ENCODE assay signal across 7 mouse cellular contexts in the genomic region with DNA sequence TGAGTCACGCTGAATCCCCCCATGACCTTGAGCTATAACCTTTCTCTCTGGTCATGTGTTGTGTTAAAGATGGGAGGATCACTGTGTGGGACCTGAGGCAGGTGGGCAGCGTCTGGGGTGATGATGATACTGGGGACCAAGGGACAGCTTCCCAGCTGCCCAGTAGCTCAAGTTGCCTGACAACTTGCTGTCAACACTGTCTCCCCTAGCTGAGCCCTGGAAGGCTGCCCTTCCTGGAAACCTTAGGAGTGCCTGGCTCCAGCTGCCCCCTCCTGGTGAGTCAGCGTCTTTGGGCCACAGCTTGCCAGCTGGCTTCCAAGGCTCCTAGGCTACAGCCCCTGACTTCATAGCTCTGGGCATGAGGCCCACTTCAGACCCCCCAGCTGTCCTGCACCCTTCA. TPM values are rescaled to one million over a fixed set of nuclear protein-coding genes. Genes with fewer than 3 reads are reported as not detected.
DNase-seq lines count a peak whose midpoint lies in the region; ATAC-seq lines count a peak whose summit lies in the region.

No protein-coding gene starts in this region.

- peak; percentile 15 for DNase-seq in kidney, adult 18-20 months
- DNase-seq in 3T3-L1 (ENCODE audit: low read depth, low spot score): peak; percentile 72
- peak; percentile 62 for DNase-seq in Muller cell, postnatal 12 days (ENCODE audit: inconsistent ontology term)
- peak; percentile 82 for DNase-seq in gastrocnemius, postnatal 14 days
- peak; percentile 13 for DNase-seq in lung, postnatal 25 days (ENCODE audit: low spot score)
- no peak for DNase-seq in urinary bladder, adult 18-20 months (ENCODE audit: low spot score in 2 of 2)

- H3K27me3 ChIP-seq in kidney, embryonic 14.5 days (ENCODE audit: control insufficient read depth, insufficient read depth, low read length): peaks cover 43% of the 10 kb centered on the region

- no peak overlapping the region for H3K4me3 ChIP-seq in kidney, embryonic 14.5 days (ENCODE audit: low read length)

- H3K36me3 ChIP-seq in kidney, embryonic 14.5 days (ENCODE audit: control insufficient read depth, insufficient read depth, low read length): no peaks in the 10 kb centered on the region

- no peaks in the 10 kb centered on the region; the same call in 1 of the 2 replicates for H3K4me1 ChIP-seq in kidney, embryonic 14.5 days (ENCODE audit: control insufficient read depth, insufficient read depth, low read length)

- H3K4me2 ChIP-seq in kidney, embryonic 14.5 days (replicated peaks; ENCODE audit: low read depth, low read length): no peak overlapping the region

- H3K27ac ChIP-seq in kidney, embryonic 14.5 days (ENCODE audit: low read depth, low read length): no peak overlapping the region

- no peaks in the 10 kb centered on the region; the same call in none of the 2 replicates for H3K9me3 ChIP-seq in kidney, embryonic 14.5 days (ENCODE audit: control insufficient read depth, low read length)

- intact Hi-C loops in gastrocnemius, postnatal 14 days (cut with DNase I; ENCODE audit: low total_unique reads): no loop called here

- ATAC-seq in kidney, embryonic 14.5 days (ENCODE audit: low FRiP score, low TSS enrichment): no peak

- WGBS in kidney, embryonic 14.5 days: 34% methylated on average over 3 of the region's 3 CpGs

- H3K9ac ChIP-seq in kidney, embryonic 14.5 days (ENCODE audit: low read depth, low read length): no peak overlapping the region

RNA-seq across cellular contexts. Expression of a gene that starts 1.0 kb away (rescaled TPM):
- not detected in 2 replicates for polyA plus RNA-seq in kidney, embryonic 14.5 days (2014; fragmentation: Nextera tagmentation; extraction: Ambion mirVana)
- over 10,000 TPM; 19,167 to 21,154 TPM for total RNA-seq in gastrocnemius, postnatal 14 days (2021)

RNA-seq across cellular contexts. Expression of a gene that starts 31.3 kb away (rescaled TPM):
- polyA plus RNA-seq in kidney, embryonic 14.5 days (2014; fragmentation: Nextera tagmentation; extraction: Ambion mirVana): 92.9 and 105 TPM in 2 replicates
- 10 to 100 TPM; 53.4 to 55.0 TPM for total RNA-seq in gastrocnemius, postnatal 14 days (2021)

RNA-seq across cellular contexts. Expression of a gene that starts 39.4 kb away (rescaled TPM):
- 1.2 and 1.9 TPM in 2 replicates for polyA plus RNA-seq in kidney, embryonic 14.5 days (2014; fragmentation: Nextera tagmentation; extraction: Ambion mirVana)
- 1 to 10 TPM in 1 of 2 experiments, under 1 TPM in 1; 1.00 to 3.0 TPM for total RNA-seq in gastrocnemius, postnatal 14 days (2021)

Comparison
In these comparisons a context has a peak if more than half of its experiments do, and no peak if none do; other contexts are left out.
1. DNase-seq: peak in kidney, adult 18-20 months (single experiment), 3T3-L1 (single experiment), Muller cell, postnatal 12 days (single experiment), gastrocnemius, postnatal 14 days (single experiment) and lung, postnatal 25 days (single experiment); none in urinary bladder, adult 18-20 months (0 of 2).